Mouse (Mus musculus): ENCODE measurements around the gene Wdr63. TPM values are rescaled to one million over a fixed set of nuclear protein-coding genes. Genes with fewer than 3 reads are reported as not detected.

Gene Wdr63
- polyA plus RNA-seq, 1 experiment, result 7.1 TPM

GRCm38 (mm10) chr3:146025499-146025898 is 82.4 kb downstream of the Wdr63 start:
- H3K4me3 ChIP-seq (replicated peaks; ENCODE audit: extremely low read depth, low read depth, low read length), result no peak overlapping the region
- no peak for DNase-seq
- 83% methylated on average over 6 of the region's 6 CpGs for WGBS
- TF ChIP-seq CTCF (IDR thresholded peaks at IDR 0.05; ENCODE audit: insufficient read depth, low read length) (no peak), POLR2A (IDR thresholded peaks at IDR 0.05; ENCODE audit: borderline replicate concordance, extremely low read depth, low read depth, low read length) (no peak)
- H3K4me1 ChIP-seq (ENCODE audit: control insufficient read depth, insufficient read depth, low read length), result peaks cover 2% of the 10 kb centered on the region; the same call in 1 of the 2 replicates

GRCm38 (mm10) chr3:146024746-146025145 is 83.2 kb downstream of the Wdr63 start:
- TF ChIP-seq CTCF (IDR thresholded peaks at IDR 0.05; ENCODE audit: insufficient read depth, low read length) (no peak), POLR2A (IDR thresholded peaks at IDR 0.05; ENCODE audit: borderline replicate concordance, extremely low read depth, low read depth, low read length) (no peak)
- no peak for DNase-seq
- H3K4me3 ChIP-seq (replicated peaks; ENCODE audit: extremely low read depth, low read depth, low read length), result no peak overlapping the region
- WGBS, result 80% methylated on average over 7 of the region's 7 CpGs
- no peaks in the 10 kb centered on the region for H3K4me1 ChIP-seq (ENCODE audit: control insufficient read depth, insufficient read depth, low read length)

GRCm38 (mm10) chr3:146022232-146022631 is 85.7 kb downstream of the Wdr63 start:
- 91% methylated on average over 9 of the region's 9 CpGs for WGBS
- no peak overlapping the region for H3K4me3 ChIP-seq (replicated peaks; ENCODE audit: extremely low read depth, low read depth, low read length)
- H3K4me1 ChIP-seq (ENCODE audit: control insufficient read depth, insufficient read depth, low read length), result no peaks in the 10 kb centered on the region
- DNase-seq, result no peak
- TF ChIP-seq CTCF (IDR thresholded peaks at IDR 0.05; ENCODE audit: insufficient read depth, low read length), result no peak

GRCm38 (mm10) chr3:146017521-146017920 is 90.4 kb downstream of the Wdr63 start:
- TF ChIP-seq CTCF (IDR thresholded peaks at IDR 0.05; ENCODE audit: insufficient read depth, low read length) (no peak), POLR2A (IDR thresholded peaks at IDR 0.05; ENCODE audit: borderline replicate concordance, extremely low read depth, low read depth, low read length) (no peak)
- 75% methylated on average over 9 of the region's 9 CpGs for WGBS
- no peak for DNase-seq

GRCm38 (mm10) chr3:146016979-146017378 is 91.0 kb downstream of the Wdr63 start:
- no peak for DNase-seq
- TF ChIP-seq POLR2A (IDR thresholded peaks at IDR 0.05; ENCODE audit: borderline replicate concordance, extremely low read depth, low read depth, low read length) (no peak), CTCF (IDR thresholded peaks at IDR 0.05; ENCODE audit: insufficient read depth, low read length) (no peak)
- Histone ChIP-seq H3K4me3 (replicated peaks; ENCODE audit: extremely low read depth, low read depth, low read length) (no peak overlapping the region), H3K4me1 (ENCODE audit: control insufficient read depth, insufficient read depth, low read length) (no peaks in the 10 kb centered on the region)
- 86% methylated on average over 13 of the region's 13 CpGs for WGBS

More at GRCm38 (mm10) chr3:146017521-146017920, 90.4 kb downstream of the Wdr63 start:
- H3K4me1 ChIP-seq (ENCODE audit: control insufficient read depth, insufficient read depth, low read length), result no peaks in the 10 kb centered on the region
- H3K4me3 ChIP-seq (replicated peaks; ENCODE audit: extremely low read depth, low read depth, low read length), result no peak overlapping the region

- no peak overlapping the region for H3K4me3 ChIP-seq (replicated peaks; ENCODE audit: extremely low read depth, low read depth, low read length)
- TF ChIP-seq CTCF (IDR thresholded peaks at IDR 0.05; ENCODE audit: insufficient read depth, low read length) (no peak), POLR2A (IDR thresholded peaks at IDR 0.05; ENCODE audit: borderline replicate concordance, extremely low read depth, low read depth, low read length) (no peak)
- peaks cover 4% of the 10 kb centered on the region; the same call in 1 of the 2 replicates for H3K4me1 ChIP-seq (ENCODE audit: control insufficient read depth, insufficient read depth, low read length)
- WGBS, result 93% methylated on average over 12 of the region's 12 CpGs
- no peak for DNase-seq
These were observed 93.6 kb downstream of the Wdr63 start for GRCm38 (mm10) chr3:146014321-146014720.

GRCm38 (mm10) chr3:146013490-146013889 is 94.4 kb downstream of the Wdr63 start:
- no peak for DNase-seq
- Histone ChIP-seq H3K4me1 (ENCODE audit: control insufficient read depth, insufficient read depth, low read length) (peaks cover 4% of the 10 kb centered on the region; the same call in 1 of the 2 replicates), H3K4me3 (replicated peaks; ENCODE audit: extremely low read depth, low read depth, low read length) (no peak overlapping the region)
- TF ChIP-seq CTCF (IDR thresholded peaks at IDR 0.05; ENCODE audit: insufficient read depth, low read length) (no peak), POLR2A (IDR thresholded peaks at IDR 0.05; ENCODE audit: borderline replicate concordance, extremely low read depth, low read depth, low read length) (no peak)
- 71% methylated on average over 7 of the region's 7 CpGs for WGBS

- TF ChIP-seq CTCF (IDR thresholded peaks at IDR 0.05; ENCODE audit: insufficient read depth, low read length) (no peak), POLR2A (IDR thresholded peaks at IDR 0.05; ENCODE audit: borderline replicate concordance, extremely low read depth, low read depth, low read length) (no peak)
- 42% methylated on average over 8 of the region's 8 CpGs for WGBS
- H3K4me3 ChIP-seq (replicated peaks; ENCODE audit: extremely low read depth, low read depth, low read length), result no peak overlapping the region
These were observed 96.2 kb downstream of the Wdr63 start for GRCm38 (mm10) chr3:146011544-146012218.

GRCm38 (mm10) chr3:146010751-146011150 is 97.2 kb downstream of the Wdr63 start:
- Histone ChIP-seq H3K4me3 (replicated peaks; ENCODE audit: extremely low read depth, low read depth, low read length) (no peak overlapping the region), H3K4me1 (ENCODE audit: control insufficient read depth, insufficient read depth, low read length) (peaks cover 4% of the 10 kb centered on the region; the same call in 1 of the 2 replicates)
- WGBS, result 90% methylated on average over 4 of the region's 4 CpGs
- TF ChIP-seq POLR2A (IDR thresholded peaks at IDR 0.05; ENCODE audit: borderline replicate concordance, extremely low read depth, low read depth, low read length), result no peak
- no peak for DNase-seq

More at GRCm38 (mm10) chr3:146011544-146012218, 96.2 kb downstream of the Wdr63 start:
- no peak for DNase-seq
- H3K4me1 ChIP-seq (ENCODE audit: control insufficient read depth, insufficient read depth, low read length), result peaks cover 4% of the 10 kb centered on the region; the same call in 1 of the 2 replicates
